Mouse (Mus musculus): ENCODE data around the gene Pctp. TPM values are rescaled to one million over a fixed set of nuclear protein-coding genes. Genes with fewer than 3 reads are reported as not detected.
A peak's percentile ranks its signal among the peaks of the same experiment; 100 is the strongest.

Gene Pctp
- polyA plus RNA-seq, 1 experiment from 2014 or later = 12.1 TPM

DNA sequence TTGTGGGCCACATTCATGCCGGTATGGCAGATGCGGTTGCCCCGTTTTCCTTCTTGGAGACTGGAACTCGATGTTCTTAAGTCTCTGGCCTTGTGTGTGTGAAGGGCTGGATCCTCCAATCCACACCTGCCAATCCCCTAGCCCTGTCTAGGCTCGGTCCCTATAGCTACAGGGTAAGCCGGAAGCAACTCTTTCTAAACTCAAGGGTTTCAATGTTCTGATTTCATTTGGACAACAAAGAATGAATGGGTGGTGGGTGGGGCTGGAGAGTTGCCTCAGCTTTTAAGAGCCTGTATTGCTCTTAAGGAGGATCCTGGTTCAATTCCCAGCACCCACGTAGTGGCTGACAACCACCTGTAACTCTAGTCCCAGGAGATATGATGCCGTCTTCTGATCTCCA is 16.2 kb downstream of the Pctp start:
- Histone ChIP-seq H3K4me2 (no peak overlapping the region), H3K4me1 (peaks cover 12% of the 10 kb centered on the region), H3K36me3 (peaks cover 3% of the 10 kb centered on the region; the same call in 1 of the 2 replicates), H3K27me3 (no peaks in the 10 kb centered on the region), H3K9me3 (replicated peaks) (no peaks in the 10 kb centered on the region), H3K27ac (no peak overlapping the region), H3K4me3 (replicated peaks) (no peak overlapping the region), H3K9ac (no peak overlapping the region)
- no peak for ATAC-seq (replicated peaks; ENCODE audit: low FRiP score)
- 89% methylated on average over 8 of the region's 8 CpGs for WGBS

DNA sequence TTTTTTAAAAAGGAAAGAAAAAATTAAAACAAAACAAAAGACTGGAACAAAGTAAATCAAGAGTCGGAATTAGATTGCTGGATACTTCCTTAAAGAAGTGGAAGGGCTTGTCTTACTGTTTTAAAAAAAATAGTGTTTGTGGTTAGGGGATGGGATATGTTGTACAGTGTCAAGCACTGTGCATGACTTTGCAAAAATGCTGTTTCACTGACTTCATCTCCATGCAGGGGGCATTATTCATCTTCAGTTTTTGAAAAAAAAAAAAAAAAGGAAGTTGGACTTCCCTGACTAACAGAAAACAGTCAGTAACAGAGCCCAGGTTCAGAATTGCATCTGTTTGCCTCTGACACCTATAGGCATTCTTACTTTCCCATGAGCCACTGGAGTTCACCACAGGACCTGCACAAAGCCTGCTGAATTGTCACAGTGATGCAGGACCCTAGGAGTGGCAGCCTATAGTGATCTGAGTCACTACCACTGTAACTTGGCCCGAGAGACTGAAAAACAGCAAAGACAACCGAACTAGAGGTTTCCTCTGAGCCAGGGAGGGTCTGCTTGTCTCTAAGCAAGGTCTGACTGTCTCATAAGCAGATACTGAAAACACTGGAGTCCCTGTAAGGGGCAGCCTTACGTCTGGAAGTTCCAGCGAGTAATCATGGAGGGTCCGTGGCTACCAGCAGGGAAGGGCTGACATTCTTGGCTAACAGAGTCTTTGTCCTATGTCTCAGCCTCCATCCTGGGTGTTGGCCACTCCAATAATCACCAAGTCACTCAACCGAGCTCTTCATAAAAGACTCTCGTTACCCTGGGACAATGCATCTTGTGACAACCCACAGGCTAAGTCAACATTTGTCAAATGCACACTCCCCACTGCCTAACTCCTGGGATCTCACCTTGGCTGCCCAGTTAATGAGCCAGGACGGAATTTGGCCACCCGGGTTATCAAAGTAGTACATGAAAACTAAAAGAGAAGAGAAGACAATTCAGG is 17.2 kb downstream of the Pctp start:
- 39% methylated on average over 10 of the region's 10 CpGs for WGBS
- peaks cover 3% of the 10 kb centered on the region; the same call in 1 of the 2 replicates for H3K36me3 ChIP-seq
- H3K9me3 ChIP-seq (replicated peaks) = no peaks in the 10 kb centered on the region
- no peaks in the 10 kb centered on the region for H3K27me3 ChIP-seq
- peak; percentile 52 for ATAC-seq (replicated peaks; ENCODE audit: low FRiP score)
- no peak overlapping the region for H3K27ac ChIP-seq
- H3K4me2 ChIP-seq = peak overlapping the region; percentile 33
- peaks cover 12% of the 10 kb centered on the region for H3K4me1 ChIP-seq
- no peak overlapping the region for H3K9ac ChIP-seq
- H3K4me3 ChIP-seq (replicated peaks) = no peak overlapping the region

DNA sequence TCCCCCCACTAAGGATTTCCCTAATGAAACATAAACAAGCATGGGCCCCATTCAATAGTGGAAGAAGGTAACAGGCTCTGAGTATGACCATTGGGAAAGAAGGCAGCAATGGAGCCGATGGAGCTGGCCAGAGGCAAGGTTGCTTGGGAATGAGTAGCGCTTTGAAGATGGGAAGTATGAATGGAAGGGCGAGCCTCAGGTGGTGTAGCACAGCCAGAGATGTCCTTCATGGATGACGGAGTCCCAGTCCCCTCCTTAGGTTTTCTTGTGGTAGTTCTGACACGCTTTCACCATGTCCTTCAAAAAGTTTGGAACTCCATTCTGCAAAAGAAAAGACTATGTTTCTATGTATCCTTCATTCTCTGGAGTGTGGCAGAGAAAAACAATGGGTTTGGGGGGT is 18.3 kb downstream of the Pctp start:
- Histone ChIP-seq H3K9me3 (replicated peaks) (no peaks in the 10 kb centered on the region), H3K27me3 (no peaks in the 10 kb centered on the region), H3K9ac (no peak overlapping the region), H3K36me3 (peaks cover 3% of the 10 kb centered on the region; the same call in 1 of the 2 replicates), H3K4me3 (replicated peaks) (no peak overlapping the region), H3K4me1 (peaks cover 12% of the 10 kb centered on the region), H3K4me2 (no peak overlapping the region), H3K27ac (no peak overlapping the region)
- WGBS = 96% methylated on average over 5 of the region's 5 CpGs
- no peak for ATAC-seq (replicated peaks; ENCODE audit: low FRiP score)

DNA sequence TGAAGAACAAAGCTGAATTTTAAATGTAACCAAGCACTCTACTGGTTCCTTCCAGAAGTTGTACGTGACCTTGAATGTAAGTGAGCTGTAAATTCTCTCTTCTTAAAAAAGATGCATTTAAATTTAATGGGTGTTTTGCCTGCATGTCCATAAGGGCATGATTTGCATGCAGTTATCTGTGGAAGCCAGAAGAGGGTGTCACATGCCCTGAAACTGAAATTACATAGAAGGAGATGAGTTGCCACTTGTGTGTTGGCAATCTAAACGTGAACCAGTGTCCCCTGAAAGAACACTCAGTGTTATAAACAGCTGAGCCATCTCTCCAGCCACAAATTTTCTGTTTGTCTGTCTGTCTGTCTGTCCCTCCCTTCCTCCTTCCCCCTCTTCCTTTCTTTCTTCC is 19.8 kb downstream of the Pctp start:
- H3K4me2 ChIP-seq = no peak overlapping the region
- ATAC-seq (replicated peaks; ENCODE audit: low FRiP score) = no peak
- no peak overlapping the region for H3K27ac ChIP-seq
- no peaks in the 10 kb centered on the region for H3K27me3 ChIP-seq
- H3K9ac ChIP-seq = no peak overlapping the region
- H3K36me3 ChIP-seq = peaks cover 3% of the 10 kb centered on the region; the same call in 1 of the 2 replicates
- no peaks in the 10 kb centered on the region for H3K9me3 ChIP-seq (replicated peaks)
- WGBS = 75% methylated on average over 2 of the region's 2 CpGs
- H3K4me1 ChIP-seq = peaks cover 18% of the 10 kb centered on the region
- H3K4me3 ChIP-seq (replicated peaks) = no peak overlapping the region

DNA sequence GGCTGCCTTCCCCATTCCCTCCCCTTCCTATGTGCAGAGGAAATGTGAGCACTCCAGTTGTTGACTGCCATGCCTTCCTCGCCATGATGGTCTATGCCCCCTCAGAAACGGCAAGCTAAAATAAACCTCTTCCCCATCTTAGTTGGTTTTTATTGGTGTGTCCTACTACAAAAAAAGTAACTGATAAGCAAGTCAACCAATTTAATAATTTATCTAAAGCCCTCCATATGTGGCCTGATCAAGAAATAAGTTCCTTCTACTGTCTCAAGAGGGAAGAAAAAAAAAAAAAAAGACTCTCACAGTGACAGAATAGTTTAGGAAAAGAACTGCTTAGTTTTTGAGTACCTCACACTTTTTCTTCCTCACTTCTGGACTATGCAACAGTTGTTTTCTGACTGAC is 22.6 kb downstream of the Pctp start:
- Histone ChIP-seq H3K4me2 (no peak overlapping the region), H3K27me3 (no peaks in the 10 kb centered on the region), H3K9me3 (replicated peaks) (no peaks in the 10 kb centered on the region), H3K36me3 (peaks cover 3% of the 10 kb centered on the region; the same call in 1 of the 2 replicates), H3K4me1 (peaks cover 8% of the 10 kb centered on the region; the same call in 1 of the 2 replicates), H3K4me3 (replicated peaks) (no peak overlapping the region), H3K27ac (no peak overlapping the region), H3K9ac (no peak overlapping the region)
- ATAC-seq (replicated peaks; ENCODE audit: low FRiP score) = no peak
- WGBS = 89% methylated on average over 2 of the region's 2 CpGs

DNA sequence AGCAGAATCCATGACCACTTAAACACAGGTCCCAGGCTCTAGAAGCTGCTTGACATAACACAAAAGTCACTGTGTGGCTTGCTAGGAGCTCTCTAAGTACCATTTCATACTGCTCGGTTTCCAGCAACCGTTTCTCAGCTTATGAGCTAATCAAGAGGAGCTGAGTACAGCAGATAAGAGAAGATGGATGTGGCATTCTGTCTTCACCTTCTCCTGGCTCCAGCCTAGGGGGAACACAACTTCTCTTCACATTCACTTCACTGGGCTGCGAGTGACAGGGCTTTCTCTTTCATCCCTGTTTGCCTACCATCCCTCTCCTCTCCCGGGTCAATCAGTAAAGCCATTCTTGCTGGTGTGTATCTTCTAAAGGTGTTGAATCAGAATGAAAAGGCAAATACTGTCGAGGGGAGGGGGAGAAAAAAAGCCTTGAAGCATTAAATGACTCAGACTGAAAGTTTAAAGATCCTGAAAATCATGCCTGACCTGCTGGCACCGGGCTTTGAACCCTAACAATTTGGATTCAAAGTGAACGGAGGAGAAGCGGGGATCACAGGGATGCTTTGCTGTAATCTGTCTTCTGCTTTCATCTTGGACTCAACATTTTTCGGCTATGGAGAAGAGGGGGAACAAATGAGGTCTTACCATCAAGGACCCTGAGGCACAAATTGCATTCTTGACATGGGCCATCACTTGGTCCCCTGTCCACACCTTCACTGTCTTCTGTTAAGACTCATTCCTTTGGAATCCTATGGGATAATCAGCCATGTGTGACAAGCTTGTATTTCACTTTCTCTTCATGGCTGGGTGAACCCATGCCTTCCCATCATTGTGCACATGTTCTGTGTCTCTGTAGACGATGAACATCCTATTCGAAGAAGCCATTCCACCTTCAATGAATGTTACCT is 23.5 kb downstream of the Pctp start:
- peaks cover 8% of the 10 kb centered on the region; the same call in 1 of the 2 replicates for H3K4me1 ChIP-seq
- no peak overlapping the region for H3K9ac ChIP-seq
- no peaks in the 10 kb centered on the region for H3K9me3 ChIP-seq (replicated peaks)
- no peak for ATAC-seq (replicated peaks; ENCODE audit: low FRiP score)
- WGBS = 51% methylated on average over 11 of the region's 11 CpGs
- H3K27ac ChIP-seq = peak overlapping the region; percentile 54
- H3K27me3 ChIP-seq = no peaks in the 10 kb centered on the region
- H3K4me2 ChIP-seq = no peak overlapping the region
- no peaks in the 10 kb centered on the region for H3K36me3 ChIP-seq
- no peak overlapping the region for H3K4me3 ChIP-seq (replicated peaks)

DNA sequence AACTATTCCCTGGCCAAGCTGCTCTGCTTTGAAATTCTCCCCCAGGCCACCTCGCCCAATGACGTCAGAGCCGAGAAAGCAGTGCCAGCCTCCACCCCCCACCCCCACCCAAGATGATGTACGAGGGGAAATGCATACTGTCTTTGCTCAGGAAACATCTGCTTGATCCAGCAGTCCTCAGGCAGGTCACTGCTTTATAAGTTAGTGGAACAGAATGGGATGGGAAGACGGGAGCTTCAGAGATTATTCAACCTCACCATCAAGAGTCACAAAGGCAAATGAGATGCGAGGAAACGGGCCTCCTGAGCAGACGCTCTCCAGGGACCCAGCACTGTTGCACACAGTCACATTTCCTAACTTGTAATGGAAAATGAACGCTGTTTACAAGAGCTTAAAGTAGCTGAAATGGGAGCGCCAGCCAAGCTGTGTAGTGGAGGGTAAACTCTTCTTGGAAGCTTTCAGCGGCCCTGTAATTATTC is 24.3 kb downstream of the Pctp start:
- no peaks in the 10 kb centered on the region for H3K36me3 ChIP-seq
- no peaks in the 10 kb centered on the region for H3K9me3 ChIP-seq (replicated peaks)
- H3K9ac ChIP-seq = no peak overlapping the region
- no peaks in the 10 kb centered on the region for H3K27me3 ChIP-seq
- ATAC-seq (replicated peaks; ENCODE audit: low FRiP score) = peak; percentile 67
- peaks cover 8% of the 10 kb centered on the region; the same call in 1 of the 2 replicates for H3K4me1 ChIP-seq
- H3K4me2 ChIP-seq = no peak overlapping the region
- peak overlapping the region; percentile 54 for H3K27ac ChIP-seq
- H3K4me3 ChIP-seq (replicated peaks) = no peak overlapping the region
- WGBS = 42% methylated on average over 11 of the region's 11 CpGs

DNA sequence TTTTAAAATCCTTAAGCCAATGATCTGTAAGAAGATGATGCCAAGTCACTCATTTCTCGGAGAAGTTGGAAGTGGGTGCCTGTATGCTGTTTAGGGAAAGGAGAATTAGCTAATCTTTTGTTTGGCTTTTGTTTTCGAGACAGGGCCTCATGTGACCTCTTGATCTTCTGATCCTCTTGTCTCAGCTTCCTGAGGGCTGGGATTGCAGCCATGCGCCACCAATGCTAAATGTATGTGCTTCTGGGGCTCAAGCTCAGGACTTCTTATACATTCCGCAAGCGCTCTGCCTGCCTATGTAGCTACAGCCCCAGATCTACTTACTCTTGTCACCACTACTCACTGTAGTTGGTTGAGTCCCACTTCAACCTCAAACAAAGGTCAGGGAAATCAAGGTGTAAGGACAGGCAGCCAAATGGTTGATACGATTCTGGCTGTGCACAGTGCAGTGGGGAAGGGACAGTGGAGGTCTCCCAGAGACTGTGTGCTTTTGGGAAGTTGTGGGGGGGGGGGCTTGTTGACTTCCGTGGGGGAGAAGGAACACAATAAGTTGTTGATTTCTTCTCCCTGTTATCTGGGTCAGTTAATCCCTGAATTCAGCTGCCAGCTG is 24.8 kb downstream of the Pctp start:
- H3K36me3 ChIP-seq = no peaks in the 10 kb centered on the region
- no peak overlapping the region for H3K4me2 ChIP-seq
- peaks cover 8% of the 10 kb centered on the region; the same call in 1 of the 2 replicates for H3K4me1 ChIP-seq
- H3K4me3 ChIP-seq (replicated peaks) = no peak overlapping the region
- H3K9me3 ChIP-seq (replicated peaks) = no peaks in the 10 kb centered on the region
- 55% methylated on average over 7 of the region's 7 CpGs for WGBS
- H3K27ac ChIP-seq = 0 out of 2 replicates have a peak overlapping the region, but pooled peaks have one; percentile 54
- H3K27me3 ChIP-seq = no peaks in the 10 kb centered on the region
- H3K9ac ChIP-seq = no peak overlapping the region
- ATAC-seq (replicated peaks; ENCODE audit: low FRiP score) = peak; percentile 64

DNA sequence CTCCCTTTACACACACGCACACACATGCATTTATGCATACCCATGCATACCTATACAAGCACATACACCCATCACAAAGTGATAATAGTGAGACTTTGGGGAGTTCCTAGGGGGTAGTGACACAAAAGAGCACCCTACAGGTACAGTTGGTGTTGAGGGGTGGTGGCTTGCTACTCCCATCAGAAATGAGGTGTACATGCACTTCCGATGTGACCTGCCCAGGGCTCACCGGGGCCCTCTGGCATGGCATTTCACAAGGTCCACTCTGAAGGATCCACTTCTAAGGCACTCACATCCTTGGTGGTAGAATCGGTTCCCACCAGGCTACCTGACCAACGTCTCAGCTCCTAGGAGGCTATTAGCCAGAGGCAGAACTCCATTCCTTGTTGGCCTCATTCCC is 26.3 kb downstream of the Pctp start:
- Histone ChIP-seq H3K4me3 (replicated peaks) (no peak overlapping the region), H3K9me3 (replicated peaks) (no peaks in the 10 kb centered on the region), H3K27me3 (no peaks in the 10 kb centered on the region), H3K36me3 (no peaks in the 10 kb centered on the region), H3K9ac (no peak overlapping the region), H3K4me2 (no peak overlapping the region), H3K27ac (no peak overlapping the region), H3K4me1 (peaks cover 8% of the 10 kb centered on the region; the same call in 1 of the 2 replicates)
- 95% methylated on average over 5 of the region's 5 CpGs for whole genome bisulfite sequencing
- no peak for ATAC-seq (replicated peaks; ENCODE audit: low FRiP score)

DNA sequence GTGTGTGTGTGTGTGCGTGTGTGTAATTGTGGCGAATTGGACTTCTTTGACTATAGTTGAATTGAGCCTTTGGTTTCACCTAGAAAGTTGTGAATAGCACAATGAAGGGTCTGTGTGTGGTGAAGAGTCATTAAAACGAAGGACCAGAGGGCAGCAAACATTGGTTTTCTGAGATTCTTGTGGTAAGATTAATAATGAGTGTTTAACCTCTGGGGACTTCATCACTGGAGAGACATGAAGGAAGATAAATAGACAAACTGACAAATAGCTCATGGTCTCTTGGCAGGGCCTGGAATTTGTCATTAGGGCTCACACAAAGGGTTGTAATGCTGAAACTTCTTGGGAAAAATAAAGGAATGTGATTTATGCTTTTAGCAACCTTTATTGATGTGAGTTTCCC is 31.4 kb downstream of the Pctp start:
- no peak overlapping the region for H3K4me3 ChIP-seq (replicated peaks)
- H3K9ac ChIP-seq = no peak overlapping the region
- no peak overlapping the region for H3K27ac ChIP-seq
- no peaks in the 10 kb centered on the region for H3K9me3 ChIP-seq (replicated peaks)
- no peak overlapping the region for H3K4me2 ChIP-seq
- H3K36me3 ChIP-seq = no peaks in the 10 kb centered on the region
- H3K4me1 ChIP-seq = no peaks in the 10 kb centered on the region
- no peaks in the 10 kb centered on the region for H3K27me3 ChIP-seq
- 65% methylated on average over 3 of the region's 3 CpGs for WGBS
- no peak for ATAC-seq (replicated peaks; ENCODE audit: low FRiP score)

DNA sequence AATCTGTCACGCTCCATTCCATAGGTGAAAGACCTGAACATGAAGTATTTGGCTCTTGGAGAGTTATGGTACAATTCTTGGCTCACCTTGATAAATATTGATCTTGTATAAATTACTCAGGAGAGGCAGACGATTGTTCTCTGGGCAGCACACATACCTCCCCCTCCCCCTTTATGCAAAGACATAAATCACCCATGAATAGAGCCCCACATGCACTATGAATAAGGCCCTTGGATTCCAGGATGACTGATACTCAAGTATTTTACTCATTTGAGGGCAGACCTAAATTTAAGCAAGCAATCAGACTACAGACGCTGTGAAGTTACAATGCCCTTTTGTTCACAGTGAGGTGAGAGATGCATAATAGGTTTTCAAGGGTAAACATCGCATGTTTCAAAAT is 32.0 kb downstream of the Pctp start:
- ATAC-seq (replicated peaks; ENCODE audit: low FRiP score) = no peak
- no peak overlapping the region for H3K9ac ChIP-seq
- no peak overlapping the region for H3K4me3 ChIP-seq (replicated peaks)
- no peaks in the 10 kb centered on the region for H3K27me3 ChIP-seq
- H3K4me1 ChIP-seq = no peaks in the 10 kb centered on the region
- no peaks in the 10 kb centered on the region for H3K9me3 ChIP-seq (replicated peaks)
- no peak overlapping the region for H3K27ac ChIP-seq
- no peak overlapping the region for H3K4me2 ChIP-seq
- no peaks in the 10 kb centered on the region for H3K36me3 ChIP-seq
- 42% methylated on average over 4 of the region's 4 CpGs for WGBS

All from kidney, embryonic 15.5 days (tissue).